Mouse (Mus musculus) forebrain, embryonic 13.5 days (tissue): ENCODE measurements at regions not wholly inside any gene's neighbourhood (a gene's known extent, or its start where the extent isn't known, plus 50 kb on each side); places are given as distances from the start of the nearest gene placed in this dataset.
A peak's percentile ranks its signal among the peaks of the same experiment; 100 is the strongest.
"Not testable (repeated sequence)": the region's sequence is repeated elsewhere in the genome, so short reads cannot be mapped to it uniquely, and the experiment has no call there.

Experiments
- ATAC-seq: fragments of 200-750 bp; cut with Nextera tagmentation; 2 replicates; pipeline ENCODE4 v1.8.0; 2017
- H3K27ac ChIP-seq: fragments of 300-500 bp; sonication (generic); 2 replicates; pipeline ENCODE4 v1.5.1; 2015; ENCODE audit warnings: inconsistent platforms, mild to moderate bottlenecking, moderate library complexity
- H3K27me3 ChIP-seq: fragments of 300-500 bp; sonication (generic); 2 replicates; pipeline ENCODE4 v1.6.1; 2015; ENCODE audit warnings: mild to moderate bottlenecking, inconsistent platforms
- H3K36me3 ChIP-seq: fragments of 300-500 bp; sonication (generic); 2 replicates; pipeline ENCODE4 v1.6.1; 2015; ENCODE audit warnings: mild to moderate bottlenecking, inconsistent platforms; ENCODE audit not compliant: poor library complexity, severe bottlenecking
- H3K4me1 ChIP-seq: fragments of 300-500 bp; sonication (generic); 2 replicates; pipeline ENCODE4 v1.6.1; 2015; ENCODE audit warnings: inconsistent platforms
- H3K4me2 ChIP-seq: fragments of 300-500 bp; sonication (generic); 2 replicates; pipeline ENCODE4 v1.6.1; 2015; ENCODE audit warnings: inconsistent platforms, mild to moderate bottlenecking, moderate library complexity
- H3K4me3 ChIP-seq: fragments of 300-500 bp; sonication (generic); 2 replicates; pipeline ENCODE4 v1.5.1; 2015; ENCODE audit warnings: mild to moderate bottlenecking, inconsistent platforms
- H3K9ac ChIP-seq: fragments of 300-500 bp; sonication (generic); 2 replicates; pipeline ENCODE4 v1.6.1; 2015; ENCODE audit warnings: mild to moderate bottlenecking, inconsistent platforms
- H3K9me3 ChIP-seq: fragments of 300-500 bp; sonication (generic); replicated peaks from 2 replicates; pipeline ENCODE4 v1.6.1; 2016; ENCODE audit warnings: inconsistent platforms
- WGBS: fragments of 180-500 bp; shearing (Covaris S2); methylation state at CpG from one replicate; pipeline ENCODE4 v1.1.7; 2015; 5-methylcytosine and 5-hydroxymethylcytosine counted together

DNA sequence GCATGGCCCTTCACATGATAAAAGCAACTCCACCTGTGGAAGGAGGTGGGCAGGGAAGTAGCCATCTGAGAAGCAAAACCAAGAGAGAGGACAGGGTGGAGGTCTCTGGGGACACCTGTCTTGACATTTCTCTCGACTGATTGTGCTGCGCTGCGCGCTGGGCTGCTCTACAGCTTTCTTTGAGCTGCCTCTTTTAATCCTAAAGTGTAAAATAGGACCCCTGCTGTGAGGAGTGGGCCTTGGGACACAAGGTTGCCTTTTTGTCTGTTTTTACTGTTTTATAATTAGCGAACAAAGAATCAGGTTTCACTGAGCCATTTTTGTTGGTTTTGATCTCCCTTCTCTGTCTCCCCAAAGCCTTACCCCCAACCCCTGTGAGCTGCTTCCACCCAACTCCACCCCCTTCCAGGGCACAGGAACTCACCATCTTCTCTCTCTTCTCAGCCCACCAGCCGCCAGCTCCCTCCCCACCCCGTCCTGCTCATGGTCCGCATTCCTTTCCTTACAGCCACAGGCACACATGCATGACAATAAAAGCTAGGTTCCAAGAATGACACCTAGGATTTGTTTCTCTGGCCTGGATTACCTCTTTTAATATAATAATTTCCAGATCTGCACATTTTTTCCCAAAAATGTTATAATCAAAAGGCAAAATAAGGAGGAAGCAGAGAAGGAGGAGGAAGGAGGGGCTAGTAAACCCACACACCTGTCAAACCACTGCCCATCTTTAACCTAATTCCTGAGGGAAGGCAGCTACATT, 57.3 kb downstream of the Cbln4 start:
- Histone ChIP-seq H3K9ac (no peak overlapping the region), H3K4me3 (no peak overlapping the region), H3K9me3 (no peaks in the 10 kb centered on the region), H3K36me3 (no peaks in the 10 kb centered on the region), H3K4me2 (no peak overlapping the region), H3K27me3 (no peaks in the 10 kb centered on the region), H3K4me1 (peaks cover 12% of the 10 kb centered on the region; the same call in 1 of the 2 replicates), H3K27ac (no peak overlapping the region)
- WGBS = 9% methylated on average over 8 of the region's 8 CpGs
- no peak for ATAC-seq

DNA sequence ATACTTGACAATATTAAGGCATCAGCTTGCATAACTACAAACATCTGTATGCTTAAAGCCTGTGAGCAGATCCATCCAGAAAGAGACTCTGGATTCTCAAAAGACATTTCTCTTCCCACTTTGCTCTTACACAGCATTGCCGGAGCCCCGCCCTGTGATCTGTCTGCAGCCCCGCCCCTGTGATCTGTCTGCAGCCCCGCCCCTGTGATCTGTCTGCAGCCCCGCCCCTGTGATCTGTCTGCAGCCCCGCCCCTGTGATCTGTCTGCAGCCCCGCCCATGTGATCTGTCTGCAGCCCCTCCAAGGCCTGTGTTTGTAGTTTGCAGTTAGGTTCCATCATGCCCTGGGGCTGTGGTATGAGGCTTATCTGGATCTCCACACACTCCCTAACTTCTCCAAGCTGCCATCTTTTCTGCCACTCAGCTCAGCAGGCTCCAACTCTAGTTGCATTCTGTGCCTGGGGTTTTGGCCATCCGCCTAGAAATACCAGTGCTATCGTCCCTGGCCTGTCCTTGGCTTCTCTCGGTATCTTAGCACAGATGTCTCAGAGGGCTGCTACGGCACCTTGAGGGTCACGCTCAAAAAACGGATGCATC, 73.9 kb downstream of the Cbln4 start:
- H3K4me2 ChIP-seq = no peak overlapping the region
- ATAC-seq = no peak
- WGBS = 73% methylated on average over 13 of the region's 13 CpGs
- no peaks in the 10 kb centered on the region for H3K27me3 ChIP-seq
- H3K9ac ChIP-seq = no peak overlapping the region
- no peaks in the 10 kb centered on the region for H3K36me3 ChIP-seq
- no peaks in the 10 kb centered on the region for H3K9me3 ChIP-seq
- no peak overlapping the region for H3K4me3 ChIP-seq
- H3K4me1 ChIP-seq = no peaks in the 10 kb centered on the region
- H3K27ac ChIP-seq = no peak overlapping the region

- 61% methylated on average over 7 of the region's 7 CpGs for WGBS
- H3K4me3 ChIP-seq = no peak overlapping the region
- no peaks in the 10 kb centered on the region for H3K4me1 ChIP-seq
- H3K36me3 ChIP-seq = no peaks in the 10 kb centered on the region
- no peaks in the 10 kb centered on the region for H3K9me3 ChIP-seq
- no peak overlapping the region for H3K4me2 ChIP-seq
- no peaks in the 10 kb centered on the region for H3K27me3 ChIP-seq
- no peak overlapping the region for H3K9ac ChIP-seq
- H3K27ac ChIP-seq = no peak overlapping the region
- peak; percentile 88 for ATAC-seq
These were observed 96.6 kb downstream of the Cbln4 start for GRCm38 (mm10) chr2:171946569-171947250.

- no peak overlapping the region for H3K4me2 ChIP-seq
- ATAC-seq = no peak
- H3K27ac ChIP-seq = no peak overlapping the region
- no peak overlapping the region for H3K4me3 ChIP-seq
- H3K9ac ChIP-seq = no peak overlapping the region
- H3K36me3 ChIP-seq = no peaks in the 10 kb centered on the region
- WGBS = 77% methylated on average over 9 of the region's 9 CpGs
- H3K27me3 ChIP-seq = no peaks in the 10 kb centered on the region
- H3K4me1 ChIP-seq = no peaks in the 10 kb centered on the region
- no peaks in the 10 kb centered on the region for H3K9me3 ChIP-seq
These were observed 100.6 kb downstream of the Cbln4 start for GRCm38 (mm10) chr2:171942671-171943070.

GRCm38 (mm10) chr2:171935646-171936325, 107.5 kb downstream of the Cbln4 start:
- no peaks in the 10 kb centered on the region for H3K27me3 ChIP-seq
- H3K4me3 ChIP-seq = no peak overlapping the region
- peak overlapping the region; percentile 40; the same call in 1 of the 2 replicates for H3K27ac ChIP-seq
- ATAC-seq = peak; percentile 86
- H3K4me1 ChIP-seq = peaks cover 9% of the 10 kb centered on the region
- 54% methylated on average over 13 of the region's 13 CpGs for WGBS
- no peaks in the 10 kb centered on the region for H3K9me3 ChIP-seq
- no peaks in the 10 kb centered on the region for H3K36me3 ChIP-seq
- H3K4me2 ChIP-seq = no peak overlapping the region
- no peak overlapping the region for H3K9ac ChIP-seq

GRCm38 (mm10) chr2:171920960-171921359, 122.3 kb downstream of the Cbln4 start:
- H3K4me3 ChIP-seq = no peak overlapping the region

DNA sequence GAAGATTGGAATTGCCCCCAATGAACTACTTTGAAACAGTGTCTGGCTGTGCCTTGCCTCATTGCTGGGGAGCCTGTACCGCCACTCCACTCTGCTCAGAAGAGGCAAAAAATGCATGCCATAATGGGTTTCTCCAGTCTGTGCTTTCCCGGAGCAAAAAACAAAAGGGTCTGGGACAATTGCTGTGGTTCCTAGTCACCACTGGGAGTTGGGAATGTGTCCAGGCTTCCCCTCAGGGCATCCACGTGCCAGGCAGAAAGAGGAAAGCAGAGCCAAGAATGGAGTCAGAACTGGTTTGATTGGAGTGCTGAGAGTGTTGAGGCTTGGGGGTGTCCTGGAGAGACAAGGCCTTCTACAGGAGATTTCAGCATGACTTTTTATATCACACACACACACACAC, 156.0 kb downstream of the Cbln4 start:
- Histone ChIP-seq H3K4me3 (no peak overlapping the region), H3K27me3 (no peaks in the 10 kb centered on the region), H3K9me3 (no peaks in the 10 kb centered on the region), H3K9ac (no peak overlapping the region), H3K4me1 (no peaks in the 10 kb centered on the region), H3K27ac (no peak overlapping the region), H3K36me3 (no peaks in the 10 kb centered on the region), H3K4me2 (no peak overlapping the region)
- no peak for ATAC-seq
- 51% methylated on average over 3 of the region's 3 CpGs for WGBS

More at GRCm38 (mm10) chr2:171920960-171921359, 122.3 kb downstream of the Cbln4 start:
- Histone ChIP-seq H3K4me1 (no peaks in the 10 kb centered on the region), H3K9ac (no peak overlapping the region), H3K27ac (no peak overlapping the region), H3K27me3 (no peaks in the 10 kb centered on the region), H3K9me3 (peaks cover 10% of the 10 kb centered on the region; the same call in 1 of the 2 replicates), H3K36me3 (no peaks in the 10 kb centered on the region), H3K4me2 (no peak overlapping the region)
- no peak for ATAC-seq
- WGBS = 92% methylated on average over 5 of the region's 5 CpGs

GRCm38 (mm10) chr2:171879238-171879960, 163.9 kb downstream of the Cbln4 start:
- not testable (repeated sequence) for H3K36me3 ChIP-seq, H3K27me3 ChIP-seq, H3K9me3 ChIP-seq, H3K4me3 ChIP-seq, H3K4me2 ChIP-seq, H3K9ac ChIP-seq, ATAC-seq, H3K27ac ChIP-seq, H3K4me1 ChIP-seq
- 55% methylated on average over 8 of the region's 8 CpGs for WGBS

DNA sequence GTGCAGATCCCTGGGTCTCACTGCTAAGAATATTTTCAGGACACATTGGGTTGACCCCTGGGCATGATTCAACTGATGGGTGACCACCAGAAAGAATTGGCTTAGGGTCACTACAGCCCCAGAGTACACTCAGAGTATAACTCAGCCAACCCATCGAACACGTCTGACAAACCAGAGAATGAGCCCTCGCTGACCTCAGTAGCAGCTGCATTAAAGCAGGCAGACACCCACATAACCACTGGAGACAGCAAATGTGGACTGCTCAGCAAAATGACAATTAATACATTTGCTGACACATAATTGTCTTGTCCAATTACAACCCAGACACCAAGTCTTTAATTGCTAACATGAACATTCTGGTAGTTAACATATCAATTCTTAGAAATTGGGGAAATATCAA, 175.7 kb downstream of the Cbln4 start:
- Histone ChIP-seq H3K4me3 (no peak overlapping the region), H3K4me2 (no peak overlapping the region), H3K36me3 (no peaks in the 10 kb centered on the region), H3K27ac (no peak overlapping the region), H3K9me3 (no peaks in the 10 kb centered on the region), H3K9ac (no peak overlapping the region), H3K27me3 (no peaks in the 10 kb centered on the region), H3K4me1 (peaks cover 6% of the 10 kb centered on the region)
- ATAC-seq = no peak
- WGBS = 88% methylated on average over 3 of the region's 3 CpGs

- Histone ChIP-seq H3K9ac (no peak overlapping the region), H3K9me3 (no peaks in the 10 kb centered on the region), H3K27ac (no peak overlapping the region), H3K4me3 (no peak overlapping the region), H3K27me3 (no peaks in the 10 kb centered on the region), H3K36me3 (no peaks in the 10 kb centered on the region), H3K4me1 (peaks cover 6% of the 10 kb centered on the region), H3K4me2 (no peak overlapping the region)
- WGBS = 76% methylated on average over 8 of the region's 8 CpGs
- peak; percentile 65; the same call in 1 of the 2 replicates for ATAC-seq
These were observed 178.8 kb downstream of the Cbln4 start for GRCm38 (mm10) chr2:171864376-171864965.

DNA sequence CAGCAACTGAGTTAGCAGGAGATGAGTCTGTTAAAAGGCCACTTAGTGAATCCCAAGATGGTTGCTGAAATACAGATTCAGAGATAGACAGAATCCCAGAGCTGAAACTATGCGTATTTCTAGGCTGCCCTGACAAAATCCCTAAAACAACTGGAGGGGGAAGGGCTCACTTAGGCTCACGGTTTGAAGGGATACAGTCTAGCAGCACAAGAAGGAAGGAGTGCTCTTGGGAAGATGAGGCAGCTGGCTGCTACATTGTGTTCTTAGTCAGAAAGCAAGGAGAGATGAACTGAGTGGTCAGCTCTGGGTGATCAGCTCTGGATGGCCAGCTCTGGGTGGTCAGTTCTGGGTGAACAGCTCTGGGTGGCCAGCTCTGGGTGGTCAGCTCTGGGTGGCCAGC, 180.6 kb downstream of the Cbln4 start:
- Histone ChIP-seq H3K4me2 (no peak overlapping the region), H3K27me3 (no peaks in the 10 kb centered on the region), H3K9ac (no peak overlapping the region), H3K4me1 (peaks cover 6% of the 10 kb centered on the region), H3K4me3 (no peak overlapping the region), H3K27ac (no peak overlapping the region), H3K36me3 (no peaks in the 10 kb centered on the region), H3K9me3 (no peaks in the 10 kb centered on the region)
- WGBS = 89% methylated on average over 2 of the region's 2 CpGs
- no peak for ATAC-seq
